In genomic region chr4:156031593-156032391, GRCm38 (mm10) we compare ENCODE assay signal across 8 mouse cellular contexts. TPM values are rescaled to one million over a fixed set of nuclear protein-coding genes. Genes with fewer than 3 reads are reported as not detected.
DNase-seq lines count a peak whose midpoint lies in the region; ATAC-seq and TF ChIP-seq lines count a peak whose summit lies in the region.

No protein-coding gene starts in this region.

- H3K36me3 ChIP-seq in forebrain, embryonic 13.5 days (ENCODE audit: poor library complexity, severe bottlenecking): peaks cover 9% of the 10 kb centered on the region
- peaks cover 3% of the 10 kb centered on the region; the same call in 1 of the 2 replicates for H3K36me3 ChIP-seq in heart, postnatal 0 days (replicated peaks; ENCODE audit: control insufficient read depth, insufficient read depth, low read length)
- H3K36me3 ChIP-seq in liver, embryonic 16.5 days (ENCODE audit: control insufficient read depth, insufficient read depth): no peaks in the 10 kb centered on the region
- peaks cover 15% of the 10 kb centered on the region for H3K36me3 ChIP-seq in neural tube, embryonic 13.5 days
- no peaks in the 10 kb centered on the region for H3K36me3 ChIP-seq in testis, adult 2 months (ENCODE audit: control insufficient read depth, insufficient read depth, low read length)

- H3K9ac ChIP-seq in forebrain, embryonic 13.5 days: peak overlapping the region; percentile 55
- peak overlapping the region; percentile 58 for H3K9ac ChIP-seq in heart, postnatal 0 days (replicated peaks; ENCODE audit: low read depth, low read length)
- H3K9ac ChIP-seq in liver, embryonic 16.5 days (ENCODE audit: low read depth, low read length): peak overlapping the region; percentile 35; the same call in 1 of the 2 replicates
- peak overlapping the region; percentile 74 for H3K9ac ChIP-seq in neural tube, embryonic 13.5 days

- no peak for TF ChIP-seq EP300 in heart, postnatal 0 days (IDR thresholded peaks at IDR 0.05; ENCODE audit: low read depth)

- H3K27ac ChIP-seq in brown adipose tissue, adult 24 weeks (replicated peaks; ENCODE audit: low read depth, low read length): peak overlapping the region; percentile 76
- peak overlapping the region; percentile 80 for H3K27ac ChIP-seq in forebrain, embryonic 13.5 days
- H3K27ac ChIP-seq in heart, postnatal 0 days (ENCODE audit: low read depth): peak overlapping the region; percentile 91
- peak overlapping the region; percentile 68 for H3K27ac ChIP-seq in liver, embryonic 16.5 days (ENCODE audit: low read length)
- H3K27ac ChIP-seq in neural tube, embryonic 13.5 days (replicated peaks): peak overlapping the region; percentile 92
- H3K27ac ChIP-seq in testis, adult 2 months (ENCODE audit: control insufficient read depth, insufficient read depth, low read depth, low read length): peak overlapping the region; percentile 63

- ATAC-seq in CD4-positive, CD25-positive, alpha-beta regulatory T cell, adult 4 months: peak; percentile 48
- peak; percentile 92 for ATAC-seq in forebrain, embryonic 13.5 days
- ATAC-seq in heart, postnatal 0 days (ENCODE audit: insufficient read depth, low read depth): peak; percentile 92
- peak; percentile 75 for ATAC-seq in liver, embryonic 16.5 days (ENCODE audit: low read depth)
- ATAC-seq in neural tube, embryonic 13.5 days (ENCODE audit: low read depth): peak; percentile 90

- peak overlapping the region; percentile 85 for H3K4me3 ChIP-seq in brown adipose tissue, adult 24 weeks (ENCODE audit: insufficient read depth, low read depth, low read length)
- peak overlapping the region; percentile 44 for H3K4me3 ChIP-seq in forebrain, embryonic 13.5 days
- peak overlapping the region; percentile 57 for H3K4me3 ChIP-seq in heart, postnatal 0 days (ENCODE audit: low read depth, low read length)
- peak overlapping the region; percentile 55 for H3K4me3 ChIP-seq in liver, embryonic 16.5 days (ENCODE audit: low read depth, low read length)
- H3K4me3 ChIP-seq in neural tube, embryonic 13.5 days: peak overlapping the region; percentile 53
- H3K4me3 ChIP-seq in testis, adult 2 months (ENCODE audit: control insufficient read depth, low read depth, low read length): peak overlapping the region; percentile 72

- peak overlapping the region; percentile 63 for H3K4me2 ChIP-seq in forebrain, embryonic 13.5 days
- peak overlapping the region; percentile 84 for H3K4me2 ChIP-seq in heart, postnatal 0 days (ENCODE audit: low read depth, low read length)
- H3K4me2 ChIP-seq in liver, embryonic 16.5 days (ENCODE audit: low read depth, low read length): peak overlapping the region; percentile 52
- H3K4me2 ChIP-seq in neural tube, embryonic 13.5 days: peak overlapping the region; percentile 76

- no peak; the same call in 1 of the 2 replicates for TF ChIP-seq POLR2A in testis, adult 2 months (IDR thresholded peaks at IDR 0.05; ENCODE audit: control insufficient read depth, low read depth, low read length)

- H3K4me1 ChIP-seq in brown adipose tissue, adult 24 weeks (ENCODE audit: control insufficient read depth, insufficient read depth, insufficient read length, low read length): peaks cover 11% of the 10 kb centered on the region
- peaks cover 29% of the 10 kb centered on the region for H3K4me1 ChIP-seq in forebrain, embryonic 13.5 days
- H3K4me1 ChIP-seq in heart, postnatal 0 days (ENCODE audit: control insufficient read depth, insufficient read depth): peaks cover 23% of the 10 kb centered on the region
- H3K4me1 ChIP-seq in liver, embryonic 16.5 days (ENCODE audit: control insufficient read depth, low read depth, low read length): peaks cover 5% of the 10 kb centered on the region; the same call in 1 of the 2 replicates
- peaks cover 41% of the 10 kb centered on the region for H3K4me1 ChIP-seq in neural tube, embryonic 13.5 days (replicated peaks)
- H3K4me1 ChIP-seq in testis, adult 2 months (ENCODE audit: control insufficient read depth, insufficient read depth, low read length): peaks cover 19% of the 10 kb centered on the region

- TF ChIP-seq CTCF in heart, postnatal 0 days (IDR thresholded peaks at IDR 0.05; ENCODE audit: low read depth): no peak
- no peak for TF ChIP-seq CTCF in testis, adult 2 months (IDR thresholded peaks at IDR 0.05; ENCODE audit: control insufficient read depth, insufficient read depth, insufficient replicate concordance, low read depth, low read length)

- H3K27me3 ChIP-seq in forebrain, embryonic 13.5 days: peaks cover 26% of the 10 kb centered on the region
- H3K27me3 ChIP-seq in heart, postnatal 0 days (ENCODE audit: control insufficient read depth, insufficient read depth, low read length): peaks cover 11% of the 10 kb centered on the region
- H3K27me3 ChIP-seq in liver, embryonic 16.5 days (ENCODE audit: control insufficient read depth, insufficient read depth, low read depth, low read length): peaks cover 22% of the 10 kb centered on the region
- H3K27me3 ChIP-seq in neural tube, embryonic 13.5 days: peaks cover 29% of the 10 kb centered on the region
- no peaks in the 10 kb centered on the region for H3K27me3 ChIP-seq in testis, adult 2 months (ENCODE audit: control insufficient read depth, insufficient read depth, low read length)

- peak; percentile 91 for DNase-seq in heart, postnatal 0 days (ENCODE audit: low spot score)
- DNase-seq in kidney, postnatal 4 days: peak; percentile 85 to 89

- no peaks in the 10 kb centered on the region for H3K9me3 ChIP-seq in forebrain, embryonic 13.5 days (replicated peaks)
- no peaks in the 10 kb centered on the region for H3K9me3 ChIP-seq in heart, postnatal 0 days (replicated peaks; ENCODE audit: control insufficient read depth, low read length)
- H3K9me3 ChIP-seq in liver, embryonic 16.5 days (replicated peaks; ENCODE audit: control insufficient read depth, low read length): no peaks in the 10 kb centered on the region
- no peaks in the 10 kb centered on the region for H3K9me3 ChIP-seq in neural tube, embryonic 13.5 days

- 2% methylated on average over 24 of the region's 24 CpGs for WGBS in forebrain, embryonic 13.5 days
- 2% methylated on average over 24 of the region's 24 CpGs for WGBS in heart, postnatal 0 days
- WGBS in liver, embryonic 16.5 days (ENCODE audit: insufficient replicate concordance): 4% methylated on average over 24 of the region's 24 CpGs
- WGBS in neural tube, embryonic 13.5 days: under 1% methylated on average over 24 of the region's 24 CpGs

RNA-seq across cellular contexts. Expression of gene Tnfrsf18, which starts 5.8 kb away (rescaled TPM):
- polyA plus RNA-seq in CD4-positive, CD25-positive, alpha-beta regulatory T cell, adult 4 months (2017; shearing (Covaris generic)): 100 to 1,000 TPM; 745 to 823 TPM
- not detected in 2 replicates for polyA plus RNA-seq in brown adipose tissue, adult 24 weeks (2012; ENCODE audit: insufficient read depth, insufficient read length, missing spikeins)
- polyA plus RNA-seq in forebrain, embryonic 13.5 days (2015; fragmentation: Nextera tagmentation; extraction: Ambion mirVana): 0.83 and 0.98 TPM in 2 replicates
- 2.2 TPM in 1 of 2 replicates, not detected in the other for total RNA-seq in heart, postnatal 0 days (2014; rRNA removed; ENCODE audit: low replicate concordance)
- polyA plus RNA-seq in heart, postnatal 0 days (2015; fragmentation: Nextera tagmentation; extraction: Ambion mirVana): 0.88 and 1.00 TPM in 2 replicates
- 0.58 and 0.68 TPM in 2 replicates for polyA plus RNA-seq in liver, embryonic 16.5 days (2015; fragmentation: Nextera tagmentation; extraction: Ambion mirVana)
- polyA plus RNA-seq in neural tube, embryonic 13.5 days (2015; fragmentation: Nextera tagmentation; extraction: Ambion mirVana): 1.6 and 2.7 TPM in 2 replicates
- polyA plus RNA-seq in testis, adult 2 months (2012; rRNA removed): not detected in 2 replicates

RNA-seq across cellular contexts. Expression of gene Tnfrsf4, which starts 18.1 kb away (rescaled TPM):
- polyA plus RNA-seq in CD4-positive, CD25-positive, alpha-beta regulatory T cell, adult 4 months (2017; shearing (Covaris generic)): 1,000 to 10,000 TPM; 1,065 to 1,393 TPM
- polyA plus RNA-seq in brown adipose tissue, adult 24 weeks (2012; ENCODE audit: insufficient read depth, insufficient read length, missing spikeins): not detected in 2 replicates
- 0.63 and 1.1 TPM in 2 replicates for polyA plus RNA-seq in forebrain, embryonic 13.5 days (2015; fragmentation: Nextera tagmentation; extraction: Ambion mirVana)
- not detected in 2 replicates for total RNA-seq in heart, postnatal 0 days (2014; rRNA removed; ENCODE audit: low replicate concordance)
- polyA plus RNA-seq in heart, postnatal 0 days (2015; fragmentation: Nextera tagmentation; extraction: Ambion mirVana): 0.26 and 0.31 TPM in 2 replicates
- polyA plus RNA-seq in liver, embryonic 16.5 days (2015; fragmentation: Nextera tagmentation; extraction: Ambion mirVana): 0.22 and 0.37 TPM in 2 replicates
- 0.77 and 1.2 TPM in 2 replicates for polyA plus RNA-seq in neural tube, embryonic 13.5 days (2015; fragmentation: Nextera tagmentation; extraction: Ambion mirVana)
- 2.8 and 3.4 TPM in 2 replicates for polyA plus RNA-seq in testis, adult 2 months (2012; rRNA removed)

RNA-seq across cellular contexts. Expression of gene Ttll10, which starts 27.4 kb away (rescaled TPM):
- under 1 TPM; 0.35 to 0.81 TPM for polyA plus RNA-seq in CD4-positive, CD25-positive, alpha-beta regulatory T cell, adult 4 months (2017; shearing (Covaris generic))
- not detected in 2 replicates for polyA plus RNA-seq in brown adipose tissue, adult 24 weeks (2012; ENCODE audit: insufficient read depth, insufficient read length, missing spikeins)
- polyA plus RNA-seq in forebrain, embryonic 13.5 days (2015; fragmentation: Nextera tagmentation; extraction: Ambion mirVana): not detected in 2 replicates
- total RNA-seq in heart, postnatal 0 days (2014; rRNA removed; ENCODE audit: low replicate concordance): not detected in 2 replicates
- polyA plus RNA-seq in heart, postnatal 0 days (2015; fragmentation: Nextera tagmentation; extraction: Ambion mirVana): 0.08 TPM in 1 of 2 replicates, not detected in the other
- 0.29 and 0.33 TPM in 2 replicates for polyA plus RNA-seq in liver, embryonic 16.5 days (2015; fragmentation: Nextera tagmentation; extraction: Ambion mirVana)
- not detected in 2 replicates for polyA plus RNA-seq in neural tube, embryonic 13.5 days (2015; fragmentation: Nextera tagmentation; extraction: Ambion mirVana)
- 641 and 673 TPM in 2 replicates for polyA plus RNA-seq in testis, adult 2 months (2012; rRNA removed)

RNA-seq across cellular contexts. Expression of gene Sdf4, which starts 39.1 kb away (rescaled TPM):
- 100 to 1,000 TPM; 528 to 589 TPM for polyA plus RNA-seq in CD4-positive, CD25-positive, alpha-beta regulatory T cell, adult 4 months (2017; shearing (Covaris generic))
- 138 and 141 TPM in 2 replicates for polyA plus RNA-seq in brown adipose tissue, adult 24 weeks (2012; ENCODE audit: insufficient read depth, insufficient read length, missing spikeins)
- polyA plus RNA-seq in forebrain, embryonic 13.5 days (2015; fragmentation: Nextera tagmentation; extraction: Ambion mirVana): 113 and 118 TPM in 2 replicates
- 88.4 and 114 TPM in 2 replicates for total RNA-seq in heart, postnatal 0 days (2014; rRNA removed; ENCODE audit: low replicate concordance)
- polyA plus RNA-seq in heart, postnatal 0 days (2015; fragmentation: Nextera tagmentation; extraction: Ambion mirVana): 102 and 105 TPM in 2 replicates
- polyA plus RNA-seq in liver, embryonic 16.5 days (2015; fragmentation: Nextera tagmentation; extraction: Ambion mirVana): 73.2 and 78.7 TPM in 2 replicates
- 132 and 139 TPM in 2 replicates for polyA plus RNA-seq in neural tube, embryonic 13.5 days (2015; fragmentation: Nextera tagmentation; extraction: Ambion mirVana)
- polyA plus RNA-seq in testis, adult 2 months (2012; rRNA removed): 47.6 and 50.5 TPM in 2 replicates

RNA-seq across cellular contexts. Expression of gene B3galt6, which starts 39.3 kb away (rescaled TPM):
- 1 to 10 TPM in 1 of 2 experiments, under 1 TPM in 1; 0.92 to 1.3 TPM for polyA plus RNA-seq in CD4-positive, CD25-positive, alpha-beta regulatory T cell, adult 4 months (2017; shearing (Covaris generic))
- polyA plus RNA-seq in brown adipose tissue, adult 24 weeks (2012; ENCODE audit: insufficient read depth, insufficient read length, missing spikeins): 1.8 and 3.0 TPM in 2 replicates
- polyA plus RNA-seq in forebrain, embryonic 13.5 days (2015; fragmentation: Nextera tagmentation; extraction: Ambion mirVana): 21.0 and 21.8 TPM in 2 replicates
- total RNA-seq in heart, postnatal 0 days (2014; rRNA removed; ENCODE audit: low replicate concordance): 3.9 and 11.2 TPM in 2 replicates
- polyA plus RNA-seq in heart, postnatal 0 days (2015; fragmentation: Nextera tagmentation; extraction: Ambion mirVana): 5.0 and 5.7 TPM in 2 replicates
- 3.3 and 3.6 TPM in 2 replicates for polyA plus RNA-seq in liver, embryonic 16.5 days (2015; fragmentation: Nextera tagmentation; extraction: Ambion mirVana)
- 25.1 and 25.5 TPM in 2 replicates for polyA plus RNA-seq in neural tube, embryonic 13.5 days (2015; fragmentation: Nextera tagmentation; extraction: Ambion mirVana)
- 2.4 and 2.5 TPM in 2 replicates for polyA plus RNA-seq in testis, adult 2 months (2012; rRNA removed)

Comparison
In these comparisons a context has a peak if more than half of its experiments do, and no peak if none do; other contexts are left out.
1. Peak in every context shown above with its lines: DNase-seq, ATAC-seq, H3K4me3 ChIP-seq and H3K27ac ChIP-seq.
2. RNA of gene Tnfrsf18, which starts 5.8 kb away (polyA plus RNA-seq): 745 to 823 TPM in CD4-positive, CD25-positive, alpha-beta regulatory T cell, adult 4 months; 1.6 to 2.7 TPM in neural tube, embryonic 13.5 days, 0.88 to 1.00 TPM in heart, postnatal 0 days, 0.83 to 0.98 TPM in forebrain, embryonic 13.5 days, 0.58 to 0.68 TPM in liver, embryonic 16.5 days, not detected in testis, adult 2 months and not detected in brown adipose tissue, adult 24 weeks; every median in the first group is over 100 times any median in the second.
3. RNA of gene Tnfrsf4, which starts 18.1 kb away (polyA plus RNA-seq): 1,065 to 1,393 TPM in CD4-positive, CD25-positive, alpha-beta regulatory T cell, adult 4 months; 2.8 to 3.4 TPM in testis, adult 2 months, 0.63 to 1.1 TPM in forebrain, embryonic 13.5 days, 0.77 to 1.2 TPM in neural tube, embryonic 13.5 days, 0.22 to 0.37 TPM in liver, embryonic 16.5 days, 0.26 to 0.31 TPM in heart, postnatal 0 days and not detected in brown adipose tissue, adult 24 weeks; every median in the first group is over 100 times any median in the second.
4. RNA of gene Ttll10, which starts 27.4 kb away (polyA plus RNA-seq): 641 to 673 TPM in testis, adult 2 months; 0.35 to 0.81 TPM in CD4-positive, CD25-positive, alpha-beta regulatory T cell, adult 4 months, 0.29 to 0.33 TPM in liver, embryonic 16.5 days, 0.08 TPM in heart, postnatal 0 days, not detected in brown adipose tissue, adult 24 weeks, not detected in forebrain, embryonic 13.5 days and not detected in neural tube, embryonic 13.5 days; every median in the first group is over 100 times any median in the second.